Mouse (Mus musculus) kidney, adult 2 months (tissue): ENCODE results near the gene Gm42669.

Experiments used
- CTCF ChIP-seq: fragments of 200-500 bp; conservative IDR thresholded peaks from 2 replicates; pipeline ENCODE4 v1.5.1; 2011; ENCODE audit warnings: low read depth, mild to moderate bottlenecking, control low read depth, low read length, moderate library complexity, mixed read lengths; ENCODE audit not compliant: insufficient read depth, insufficient read length
- POLR2A ChIP-seq: fragments of 200-500 bp; IDR thresholded peaks from one replicate; pipeline ENCODE4 v1.6.1; 2011; ENCODE audit warnings: low read depth, low read length, control low read depth

GRCm38 (mm10) chr5:107548444-107548843, 41.0 kb downstream of the Gm42669 start:
- no peak for TF ChIP-seq POLR2A
- TF ChIP-seq CTCF, result no peak
